Mouse (Mus musculus): Measurements from ENCODE around the gene Rabep2. TPM values are rescaled to one million over a fixed set of nuclear protein-coding genes. Genes with fewer than 3 reads are reported as not detected.

Rabep2 gene
- polyA plus RNA-seq, 1 experiment from 2014 or later, result 18.1 TPM

Other genes with a start within 250 kb of the Rabep2 start
- 39.9 and 44.3 TPM in 2 replicates for gene Xpo6, start 228.3 kb upstream of the Rabep2 start, polyA plus RNA-seq (2014; fragmentation: Nextera tagmentation; extraction: Ambion mirVana)
- gene Sbk1, start 156.1 kb upstream of the Rabep2 start, polyA plus RNA-seq (2014; fragmentation: Nextera tagmentation; extraction: Ambion mirVana), result 16.7 and 17.6 TPM in 2 replicates
- 5.1 and 6.1 TPM in 2 replicates for gene Lat, start 59.2 kb upstream of the Rabep2 start, polyA plus RNA-seq (2014; fragmentation: Nextera tagmentation; extraction: Ambion mirVana)
- gene Spns1, start 51.3 kb upstream of the Rabep2 start, polyA plus RNA-seq (2014; fragmentation: Nextera tagmentation; extraction: Ambion mirVana), result 31.5 and 40.1 TPM in 2 replicates
- gene Nfatc2ip, start 32.0 kb upstream of the Rabep2 start, polyA plus RNA-seq (2014; fragmentation: Nextera tagmentation; extraction: Ambion mirVana), result 1.6 and 1.8 TPM in 2 replicates
- not detected in 2 replicates for gene Cd19, start 13.9 kb upstream of the Rabep2 start, polyA plus RNA-seq (2014; fragmentation: Nextera tagmentation; extraction: Ambion mirVana)
- gene Atp2a1, start 34.3 kb downstream of the Rabep2 start, polyA plus RNA-seq (2014; fragmentation: Nextera tagmentation; extraction: Ambion mirVana), result 5.0 and 7.5 TPM in 2 replicates
- gene Sh2b1, start 46.7 kb downstream of the Rabep2 start, polyA plus RNA-seq (2014; fragmentation: Nextera tagmentation; extraction: Ambion mirVana), result 33.7 and 36.0 TPM in 2 replicates
- gene Tufm, start 58.6 kb downstream of the Rabep2 start, polyA plus RNA-seq (2014; fragmentation: Nextera tagmentation; extraction: Ambion mirVana), result 167 and 187 TPM in 2 replicates
- 38.2 and 39.9 TPM in 2 replicates for gene Atxn2l, start 74.7 kb downstream of the Rabep2 start, polyA plus RNA-seq (2014; fragmentation: Nextera tagmentation; extraction: Ambion mirVana)
- 129 and 133 TPM in 2 replicates for gene Eif3c, start 137.7 kb downstream of the Rabep2 start, polyA plus RNA-seq (2014; fragmentation: Nextera tagmentation; extraction: Ambion mirVana)
- gene Apobr, start 156.2 kb downstream of the Rabep2 start, polyA plus RNA-seq (2014; fragmentation: Nextera tagmentation; extraction: Ambion mirVana), result 0.13 and 0.31 TPM in 2 replicates
- gene Cln3, start 157.1 kb downstream of the Rabep2 start, polyA plus RNA-seq (2014; fragmentation: Nextera tagmentation; extraction: Ambion mirVana), result 16.3 and 19.7 TPM in 2 replicates
- not detected in 2 replicates for gene Il27, start 166.2 kb downstream of the Rabep2 start, polyA plus RNA-seq (2014; fragmentation: Nextera tagmentation; extraction: Ambion mirVana)
- 1.2 and 2.8 TPM in 2 replicates for gene Nupr1, start 202.1 kb downstream of the Rabep2 start, polyA plus RNA-seq (2014; fragmentation: Nextera tagmentation; extraction: Ambion mirVana)
- gene Sgf29, start 220.6 kb downstream of the Rabep2 start, polyA plus RNA-seq (2014; fragmentation: Nextera tagmentation; extraction: Ambion mirVana), result 24.7 and 28.9 TPM in 2 replicates
- gene Sult1a1, start 247.7 kb downstream of the Rabep2 start, polyA plus RNA-seq (2014; fragmentation: Nextera tagmentation; extraction: Ambion mirVana), result 2.4 and 2.5 TPM in 2 replicates